In the genomic region with DNA sequence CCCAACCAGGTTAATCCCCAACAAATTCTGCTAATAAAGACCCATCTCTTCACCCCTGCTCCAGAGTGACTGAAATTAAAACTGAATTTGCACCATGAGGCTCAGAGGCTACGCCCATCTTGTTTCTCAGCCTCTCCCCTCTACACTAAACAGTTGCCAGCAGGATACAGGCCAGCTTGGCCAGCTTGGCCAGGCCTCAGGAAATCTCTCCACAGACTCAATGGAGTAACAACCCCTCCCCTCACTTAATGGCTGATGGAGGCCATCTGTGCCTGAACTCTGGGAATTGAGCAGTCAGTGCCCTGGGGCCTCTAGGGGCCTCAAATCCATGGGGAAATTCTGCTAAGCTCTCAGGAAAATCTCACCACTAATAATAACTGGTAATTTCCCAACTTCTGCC, we compare ENCODE assay signal across 8 mouse cellular contexts.
DNase-seq lines count a peak whose midpoint lies in the region; ATAC-seq lines count a peak whose summit lies in the region.

No protein-coding gene starts in this region.

- peak; percentile 71 for ATAC-seq in hindbrain, embryonic 15.5 days (ENCODE audit: low FRiP score, low read depth)
- peak; percentile 94 for ATAC-seq in kidney, embryonic 14.5 days (ENCODE audit: low FRiP score, low TSS enrichment)

- DNase-seq in hindbrain, embryonic 10.5 days (ENCODE audit: low spot score) = no peak
- DNase-seq in brain, embryonic 18.5 days (ENCODE audit: low read depth, low spot score) = peak; percentile 22
- DNase-seq in gastrocnemius, adult 18-20 months (ENCODE audit: low spot score) = peak; percentile 61
- peak; percentile 20 for DNase-seq in mesoderm, embryonic 11.5 days (ENCODE audit: low read depth, low spot score)
- DNase-seq in left cerebral cortex, adult 9 months (ENCODE audit: low spot score in 2 of 2) = no peak
- no peak for DNase-seq in c-Kit-positive CD71-positive TER-119-positive erythroid progenitor cells, embryonic 14.5 days (ENCODE audit: low spot score)

- H3K4me1 ChIP-seq in hindbrain, embryonic 15.5 days (replicated peaks) = no peaks in the 10 kb centered on the region
- H3K4me1 ChIP-seq in hindbrain, embryonic 10.5 days (replicated peaks) = 0 out of 2 replicates have a peak, but pooled peaks cover 4% of the 10 kb centered on the region
- H3K4me1 ChIP-seq in kidney, embryonic 14.5 days (ENCODE audit: control insufficient read depth, insufficient read depth, low read length) = 0 out of 2 replicates have a peak, but pooled peaks cover 4% of the 10 kb centered on the region

- no peaks in the 10 kb centered on the region for H3K27me3 ChIP-seq in hindbrain, embryonic 15.5 days
- no peaks in the 10 kb centered on the region for H3K27me3 ChIP-seq in hindbrain, embryonic 10.5 days (ENCODE audit: insufficient read depth, poor library complexity, severe bottlenecking)
- no peaks in the 10 kb centered on the region for H3K27me3 ChIP-seq in kidney, embryonic 14.5 days (ENCODE audit: control insufficient read depth, insufficient read depth, low read length)

- no peaks in the 10 kb centered on the region for H3K9me3 ChIP-seq in hindbrain, embryonic 15.5 days
- no peaks in the 10 kb centered on the region for H3K9me3 ChIP-seq in hindbrain, embryonic 10.5 days
- H3K9me3 ChIP-seq in kidney, embryonic 14.5 days (ENCODE audit: control insufficient read depth, low read length) = no peaks in the 10 kb centered on the region

- no peaks in the 10 kb centered on the region for H3K36me3 ChIP-seq in hindbrain, embryonic 15.5 days
- no peaks in the 10 kb centered on the region for H3K36me3 ChIP-seq in hindbrain, embryonic 10.5 days
- no peaks in the 10 kb centered on the region for H3K36me3 ChIP-seq in kidney, embryonic 14.5 days (ENCODE audit: control insufficient read depth, insufficient read depth, low read length)

- 65% methylated on average over 1 of the region's 1 CpGs for WGBS in hindbrain, embryonic 15.5 days
- WGBS in hindbrain, embryonic 10.5 days = 62% methylated on average over 1 of the region's 1 CpGs
- WGBS in kidney, embryonic 14.5 days = 47% methylated on average over 1 of the region's 1 CpGs

- H3K4me3 ChIP-seq in hindbrain, embryonic 15.5 days = no peak overlapping the region
- H3K4me3 ChIP-seq in hindbrain, embryonic 10.5 days = no peak overlapping the region
- H3K4me3 ChIP-seq in kidney, embryonic 14.5 days (ENCODE audit: low read length) = no peak overlapping the region

- H3K9ac ChIP-seq in hindbrain, embryonic 15.5 days = no peak overlapping the region
- H3K9ac ChIP-seq in kidney, embryonic 14.5 days (ENCODE audit: low read depth, low read length) = no peak overlapping the region

- H3K27ac ChIP-seq in hindbrain, embryonic 15.5 days (replicated peaks) = no peak overlapping the region
- no peak overlapping the region for H3K27ac ChIP-seq in hindbrain, embryonic 10.5 days
- no peak overlapping the region for H3K27ac ChIP-seq in kidney, embryonic 14.5 days (ENCODE audit: low read depth, low read length)

- H3K4me2 ChIP-seq in hindbrain, embryonic 15.5 days = no peak overlapping the region
- H3K4me2 ChIP-seq in kidney, embryonic 14.5 days (replicated peaks; ENCODE audit: low read depth, low read length) = no peak overlapping the region

Comparison
In these comparisons a context has a peak if more than half of its experiments do, and no peak if none do; other contexts are left out.
1. DNase-seq: peak in brain, embryonic 18.5 days (single experiment), gastrocnemius, adult 18-20 months (single experiment) and mesoderm, embryonic 11.5 days (single experiment); none in hindbrain, embryonic 10.5 days (single experiment), left cerebral cortex, adult 9 months (0 of 2) and c-Kit-positive CD71-positive TER-119-positive erythroid progenitor cells, embryonic 14.5 days (single experiment).